Mouse (Mus musculus) forebrain, embryonic 14.5 days (tissue): Measurements from ENCODE around the gene Large2. TPM values are rescaled to one million over a fixed set of nuclear protein-coding genes. Genes with fewer than 3 reads are reported as not detected.

Experiments
- ATAC-seq: fragments of 200-750 bp; cut with Nextera tagmentation; 2 replicates; pipeline ENCODE4 v1.8.0; 2017; ENCODE audit warnings: mild to moderate bottlenecking, moderate library complexity
- DNase-seq: peaks from one replicate; pipeline ENCODE4 v3.0.0-alpha.2; 2015; ENCODE audit warnings: low spot score
- H3K27ac ChIP-seq: fragments of 300-500 bp; sonication (generic); 2 replicates; pipeline ENCODE4 v1.5.1; 2014; ENCODE audit warnings: low read depth, mild to moderate bottlenecking, control low read depth, low read length, moderate library complexity
- H3K27me3 ChIP-seq: fragments of 300-500 bp; sonication (generic); replicated peaks from 2 replicates; pipeline ENCODE4 v1.6.1; 2014; ENCODE audit warnings: low read length, control low read depth, mixed read lengths; ENCODE audit not compliant: control insufficient read depth, insufficient read depth
- H3K36me3 ChIP-seq: fragments of 300-500 bp; sonication (generic); 2 replicates; pipeline ENCODE4 v1.6.1; 2014; ENCODE audit warnings: low read length, control low read depth; ENCODE audit not compliant: control insufficient read depth, insufficient read depth
- H3K4me1 ChIP-seq: fragments of 300-500 bp; sonication (generic); 2 replicates; pipeline ENCODE4 v1.6.1; 2014; ENCODE audit warnings: antibody characterized with exemption, low read length, control low read depth; ENCODE audit not compliant: control insufficient read depth, insufficient read depth
- H3K4me2 ChIP-seq: fragments of 300-500 bp; sonication (generic); 2 replicates; pipeline ENCODE4 v1.6.1; 2014; ENCODE audit warnings: mild to moderate bottlenecking, control low read depth, low read length
- H3K4me3 ChIP-seq: fragments of 300-500 bp; sonication (generic); 2 replicates; pipeline ENCODE4 v1.5.1; 2014; ENCODE audit warnings: low read depth, low read length, control low read depth
- H3K9ac ChIP-seq: fragments of 300-500 bp; sonication (generic); 2 replicates; pipeline ENCODE4 v1.6.1; 2014; ENCODE audit warnings: mild to moderate bottlenecking, low read length, control low read depth, moderate library complexity
- H3K9me3 ChIP-seq: fragments of 300-500 bp; sonication (generic); replicated peaks from 2 replicates; pipeline ENCODE4 v1.6.1; 2016; ENCODE audit warnings: low read length, control low read depth, mixed read lengths; ENCODE audit not compliant: control insufficient read depth
- WGBS: fragments of 180-500 bp; shearing (Covaris S2); extraction: QIAGEN DNeasy Blood & Tissue Kit; methylation state at CpG from one replicate; pipeline ENCODE4 v1.1.7; 2014; 5-methylcytosine and 5-hydroxymethylcytosine counted together
- polyA plus RNA-seq: library from polyadenylated mRNA; unstranded; fragments of >200 nt; fragmentation: Nextera tagmentation; extraction: Ambion mirVana; gene quantifications from 2 replicates; pipeline ENCODE4 v1.2.1, GENCODE M21; 2014

The Large2 gene
- polyA plus RNA-seq, 1 experiment from 2014 or later: 0.99 TPM

DNA sequence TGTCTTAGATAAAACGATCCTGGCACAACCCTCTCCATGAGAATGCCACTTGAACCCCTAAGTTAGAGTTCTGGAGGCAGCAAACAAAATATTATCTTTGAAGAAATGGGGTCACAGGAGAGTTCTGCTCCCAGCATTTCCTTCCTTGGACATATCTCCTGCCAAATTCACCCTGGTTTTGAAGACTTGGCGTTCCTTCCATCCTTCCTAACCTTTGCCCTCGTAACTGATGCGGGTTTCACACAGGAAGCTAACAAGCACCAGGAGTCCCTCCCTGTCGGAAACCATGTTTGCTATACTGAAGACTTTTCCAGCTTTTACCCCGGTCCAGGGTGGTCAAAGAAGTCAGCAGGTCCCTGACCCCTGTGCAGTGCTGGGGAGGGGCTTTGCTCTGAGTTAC, 20.4 kb downstream of the Large2 start:
- ATAC-seq (no peak), DNase-seq (no peak)
- 82% methylated on average over 6 of the region's 6 CpGs for WGBS
- Histone ChIP-seq H3K9ac (no peak overlapping the region), H3K4me1 (no peaks in the 10 kb centered on the region), H3K36me3 (peaks cover 81% of the 10 kb centered on the region), H3K4me3 (no peak overlapping the region), H3K9me3 (no peaks in the 10 kb centered on the region), H3K27me3 (no peaks in the 10 kb centered on the region), H3K27ac (no peak overlapping the region), H3K4me2 (no peak overlapping the region)

DNA sequence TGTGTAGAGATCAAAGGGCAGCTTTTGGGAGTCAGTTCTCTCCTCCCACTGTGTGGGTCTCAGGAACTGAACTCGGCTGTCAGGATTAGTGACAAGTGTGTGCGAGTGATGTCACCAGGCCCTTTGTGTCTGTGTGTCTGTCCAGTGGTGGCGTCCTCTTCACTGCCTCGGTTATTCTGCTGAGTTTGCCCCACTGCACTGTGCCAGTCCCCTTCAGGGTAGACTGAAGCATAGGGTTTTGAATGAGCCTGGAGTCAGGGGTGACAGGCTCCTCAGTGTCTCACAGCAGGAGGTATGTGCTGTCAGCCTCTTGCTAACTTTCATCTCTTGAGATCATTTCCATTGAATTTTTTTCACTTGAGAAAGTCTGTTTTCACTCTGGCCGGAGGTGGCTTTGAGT, 21.3 kb downstream of the Large2 start:
- Histone ChIP-seq H3K36me3 (peaks cover 81% of the 10 kb centered on the region), H3K9me3 (no peaks in the 10 kb centered on the region), H3K4me2 (no peak overlapping the region), H3K4me3 (no peak overlapping the region), H3K27ac (no peak overlapping the region), H3K9ac (no peak overlapping the region), H3K4me1 (no peaks in the 10 kb centered on the region), H3K27me3 (no peaks in the 10 kb centered on the region)
- ATAC-seq (no peak), DNase-seq (no peak)
- WGBS: 20% methylated on average over 5 of the region's 5 CpGs

DNA sequence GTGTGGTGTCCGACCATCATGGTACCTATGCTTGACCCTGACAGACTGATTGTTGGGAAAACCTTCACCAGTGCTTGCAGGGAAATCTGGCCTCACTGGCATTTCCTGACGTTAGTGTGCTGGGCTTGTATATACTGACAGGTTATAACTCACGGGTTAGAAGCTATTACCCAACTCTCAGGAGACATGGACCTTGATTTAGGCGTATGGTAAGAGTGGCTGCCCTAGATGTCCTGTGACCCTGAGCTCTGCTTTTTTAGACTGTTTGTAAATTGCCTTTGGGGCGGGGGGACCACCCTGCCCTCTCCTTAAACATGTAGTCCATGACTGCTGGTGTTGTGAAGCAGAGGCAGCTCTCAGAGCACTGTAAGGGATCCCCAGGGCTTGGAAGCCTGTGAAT, 24.0 kb downstream of the Large2 start:
- Histone ChIP-seq H3K9ac (no peak overlapping the region), H3K4me3 (no peak overlapping the region), H3K27ac (no peak overlapping the region), H3K9me3 (no peaks in the 10 kb centered on the region), H3K4me2 (no peak overlapping the region), H3K27me3 (no peaks in the 10 kb centered on the region), H3K4me1 (no peaks in the 10 kb centered on the region), H3K36me3 (peaks cover 75% of the 10 kb centered on the region)
- ATAC-seq: no peak
- no peak for DNase-seq
- 87% methylated on average over 5 of the region's 5 CpGs for WGBS

DNA sequence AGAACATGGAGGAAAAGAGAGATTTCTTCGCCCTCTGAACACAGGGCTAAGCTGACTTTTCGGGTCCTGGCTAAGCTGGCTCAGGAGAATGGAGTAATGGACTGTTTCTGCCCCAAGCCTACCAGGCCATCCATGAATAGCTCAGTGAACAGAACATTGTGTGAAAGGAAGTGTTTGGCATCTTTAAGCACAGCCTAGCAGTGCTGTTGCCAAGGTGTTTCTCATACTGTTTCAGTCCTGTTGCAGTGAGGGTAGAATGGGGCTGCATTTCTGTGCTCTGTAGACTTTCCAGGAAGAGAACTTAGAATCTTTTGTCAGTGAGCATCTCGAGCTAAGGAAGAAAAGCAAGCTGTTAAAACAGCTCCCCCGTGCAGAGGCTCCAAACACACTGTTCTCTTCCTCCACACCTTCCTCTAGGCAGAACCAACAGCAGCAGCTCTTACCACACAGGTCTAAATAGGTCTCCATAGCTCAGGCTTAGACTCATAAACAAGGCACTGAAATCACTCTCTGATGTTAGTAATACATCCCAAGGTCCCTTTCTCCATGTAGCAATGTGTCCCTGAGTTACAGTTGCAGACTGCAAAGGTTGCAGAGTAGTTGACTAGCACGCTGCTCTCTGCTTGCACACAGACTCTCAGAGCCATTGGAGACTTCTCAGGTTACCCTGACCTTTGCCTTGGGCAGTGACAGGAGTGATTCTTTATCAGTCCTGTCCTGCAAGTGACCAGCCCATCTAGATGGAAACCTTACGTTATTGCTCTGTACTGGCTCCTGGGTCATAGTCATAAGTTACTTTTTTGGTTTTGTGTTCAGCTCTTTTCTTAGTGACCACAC, 24.9 kb downstream of the Large2 start:
- Histone ChIP-seq H3K27ac (no peak overlapping the region), H3K4me3 (no peak overlapping the region), H3K9me3 (no peaks in the 10 kb centered on the region), H3K36me3 (peaks cover 75% of the 10 kb centered on the region), H3K9ac (no peak overlapping the region), H3K4me1 (no peaks in the 10 kb centered on the region), H3K4me2 (no peak overlapping the region), H3K27me3 (no peaks in the 10 kb centered on the region)
- no peak for DNase-seq
- ATAC-seq: no peak
- 78% methylated on average over 6 of the region's 6 CpGs for WGBS

DNA sequence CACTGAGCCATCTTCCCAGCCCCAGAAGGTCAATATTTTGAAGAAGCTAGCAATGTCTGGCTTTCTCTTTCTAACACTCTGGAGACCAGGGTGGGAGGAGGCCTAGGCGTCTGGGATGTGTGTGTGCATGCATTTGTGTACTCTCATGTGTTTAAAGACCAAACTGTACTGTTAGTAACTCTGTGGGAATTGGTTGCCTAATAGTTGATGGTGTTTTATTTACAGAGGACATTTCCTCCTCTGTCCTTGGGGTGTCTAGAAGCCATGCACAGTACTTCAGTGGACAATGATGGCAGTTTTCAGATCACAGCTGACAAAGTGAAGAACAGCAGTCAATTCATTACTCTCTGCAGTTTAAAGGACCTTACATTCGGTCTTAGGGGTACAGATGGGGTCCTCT, 27.5 kb downstream of the Large2 start:
- no peaks in the 10 kb centered on the region for H3K9me3 ChIP-seq
- DNase-seq (no peak), ATAC-seq (no peak)
- no peak overlapping the region for H3K9ac ChIP-seq
- peaks cover 73% of the 10 kb centered on the region for H3K36me3 ChIP-seq
- 91% methylated on average over 2 of the region's 2 CpGs for WGBS
- no peaks in the 10 kb centered on the region for H3K4me1 ChIP-seq
- H3K4me3 ChIP-seq: no peak overlapping the region
- no peaks in the 10 kb centered on the region for H3K27me3 ChIP-seq
- H3K4me2 ChIP-seq: no peak overlapping the region
- no peak overlapping the region for H3K27ac ChIP-seq

DNA sequence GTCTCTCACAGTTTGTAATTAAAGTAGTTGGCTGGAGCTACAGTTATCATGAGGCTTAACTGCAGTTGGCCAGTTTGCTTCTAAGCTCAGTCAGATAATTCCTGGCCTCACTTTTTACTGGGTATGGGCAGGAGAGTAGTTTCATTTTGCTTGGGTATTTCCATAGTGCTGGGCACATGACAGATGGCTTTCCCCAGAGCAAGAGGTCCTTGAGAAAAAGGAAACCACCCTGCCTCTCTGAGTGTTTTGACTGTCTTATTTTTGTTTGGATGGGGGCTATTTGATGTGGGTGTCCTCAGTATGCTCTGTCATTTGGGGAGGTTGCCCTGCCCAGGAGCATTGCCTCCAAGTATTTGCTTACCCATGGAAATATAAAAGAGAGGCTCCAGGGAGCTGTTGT, 32.3 kb downstream of the Large2 start:
- no peak overlapping the region for H3K27ac ChIP-seq
- H3K4me1 ChIP-seq: no peaks in the 10 kb centered on the region
- H3K9me3 ChIP-seq: no peaks in the 10 kb centered on the region
- no peaks in the 10 kb centered on the region for H3K27me3 ChIP-seq
- peaks cover 37% of the 10 kb centered on the region for H3K36me3 ChIP-seq
- no peak overlapping the region for H3K4me3 ChIP-seq
- no peak overlapping the region for H3K4me2 ChIP-seq
- ATAC-seq (no peak), DNase-seq (no peak)
- no peak overlapping the region for H3K9ac ChIP-seq

DNA sequence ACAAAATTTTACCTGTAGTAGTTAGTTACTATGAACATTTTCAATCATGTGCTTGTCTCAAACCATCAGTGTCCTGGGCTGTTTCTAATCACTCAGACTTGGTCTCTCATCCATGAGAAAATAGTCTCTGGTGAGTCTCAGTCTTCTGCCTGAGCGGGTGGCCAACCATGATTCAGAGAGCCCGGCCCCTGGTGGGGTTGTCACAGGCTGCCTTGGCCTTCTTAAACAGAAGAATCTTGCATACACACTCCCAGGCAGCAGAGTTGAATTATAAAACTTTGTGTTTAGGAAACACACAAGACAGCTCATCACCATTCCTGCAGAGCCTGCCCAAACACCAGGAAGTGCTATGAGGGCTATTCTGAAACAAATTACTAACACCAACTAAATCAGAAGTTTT, 42.8 kb downstream of the Large2 start:
- Histone ChIP-seq H3K27me3 (no peaks in the 10 kb centered on the region), H3K9ac (no peak overlapping the region), H3K27ac (no peak overlapping the region), H3K4me3 (no peak overlapping the region), H3K4me2 (no peak overlapping the region), H3K36me3 (peaks cover 66% of the 10 kb centered on the region), H3K9me3 (no peaks in the 10 kb centered on the region), H3K4me1 (no peaks in the 10 kb centered on the region)
- ATAC-seq: no peak
- no peak for DNase-seq
- 92% methylated on average over 2 of the region's 2 CpGs for WGBS

DNA sequence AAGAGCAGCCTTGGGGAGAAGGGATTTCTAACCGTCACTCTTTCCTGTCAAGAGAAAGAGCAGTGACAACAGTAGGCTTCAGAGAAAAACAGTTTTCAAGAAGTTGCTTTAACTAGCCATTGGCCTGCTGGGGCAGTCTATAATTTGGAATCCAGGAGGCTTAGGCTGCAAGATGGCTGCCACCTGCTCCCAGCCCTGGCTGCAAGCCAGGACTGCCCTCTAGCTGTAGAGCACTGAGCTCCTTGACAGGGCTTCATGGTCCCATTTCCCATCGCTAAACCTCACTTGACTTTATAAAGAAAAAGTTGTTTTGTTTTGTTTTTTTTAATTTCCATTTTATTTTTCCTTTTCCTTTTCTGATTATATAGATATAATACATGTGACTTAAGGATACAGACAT, 43.3 kb downstream of the Large2 start:
- Histone ChIP-seq H3K27me3 (no peaks in the 10 kb centered on the region), H3K27ac (no peak overlapping the region), H3K36me3 (peaks cover 67% of the 10 kb centered on the region), H3K9ac (no peak overlapping the region), H3K4me1 (no peaks in the 10 kb centered on the region), H3K4me2 (no peak overlapping the region), H3K4me3 (no peak overlapping the region), H3K9me3 (no peaks in the 10 kb centered on the region)
- DNase-seq (peak; percentile 68), ATAC-seq (no peak)
- 75% methylated on average over 2 of the region's 2 CpGs for WGBS

DNA sequence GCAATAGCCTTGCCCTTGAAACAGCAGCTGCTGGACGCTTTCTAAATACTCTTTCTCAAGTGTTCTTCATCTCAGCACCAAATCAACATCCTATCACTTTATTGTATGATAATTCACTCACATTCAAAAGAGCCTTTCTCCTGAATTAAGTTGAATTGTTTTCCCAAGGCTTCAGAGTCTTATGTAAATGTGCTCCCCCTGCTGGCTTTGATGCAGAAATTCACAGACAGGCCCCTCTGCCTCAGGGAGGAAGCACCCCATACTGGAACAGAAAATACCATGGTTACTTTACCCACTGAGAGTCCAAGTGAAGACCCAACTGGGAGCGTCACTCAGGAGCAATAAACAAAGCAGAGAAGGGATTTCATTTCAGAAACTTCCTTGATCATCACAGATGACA, 43.8 kb downstream of the Large2 start:
- DNase-seq: peak; percentile 85
- H3K36me3 ChIP-seq: peaks cover 68% of the 10 kb centered on the region
- H3K27me3 ChIP-seq: no peaks in the 10 kb centered on the region
- ATAC-seq: no peak
- no peak overlapping the region for H3K27ac ChIP-seq
- no peak overlapping the region for H3K4me3 ChIP-seq
- H3K9me3 ChIP-seq: no peaks in the 10 kb centered on the region
- H3K4me2 ChIP-seq: no peak overlapping the region
- H3K9ac ChIP-seq: no peak overlapping the region
- 59% methylated on average over 2 of the region's 2 CpGs for WGBS
- H3K4me1 ChIP-seq: no peaks in the 10 kb centered on the region
